Mouse (Mus musculus) brain, embryonic 14.5 days (tissue): Measurements from ENCODE around the gene Sept3.

Source experiments
- CTCF ChIP-seq: fragments of 200-500 bp; IDR thresholded peaks from 2 replicates; pipeline ENCODE4 v1.5.1; 2012; ENCODE audit warnings: inconsistent platforms, mild to moderate bottlenecking, moderate library complexity, borderline replicate concordance; ENCODE audit not compliant: insufficient read depth, insufficient read length; ENCODE audit errors: extremely low read depth
- POLR2A ChIP-seq: fragments of 200-500 bp; IDR thresholded peaks from 2 replicates; pipeline ENCODE4 v1.6.1; 2012; ENCODE audit warnings: mild to moderate bottlenecking, inconsistent platforms, borderline replicate concordance; ENCODE audit not compliant: poor library complexity, insufficient read depth, insufficient read length, severe bottlenecking; ENCODE audit errors: extremely low read depth

DNA sequence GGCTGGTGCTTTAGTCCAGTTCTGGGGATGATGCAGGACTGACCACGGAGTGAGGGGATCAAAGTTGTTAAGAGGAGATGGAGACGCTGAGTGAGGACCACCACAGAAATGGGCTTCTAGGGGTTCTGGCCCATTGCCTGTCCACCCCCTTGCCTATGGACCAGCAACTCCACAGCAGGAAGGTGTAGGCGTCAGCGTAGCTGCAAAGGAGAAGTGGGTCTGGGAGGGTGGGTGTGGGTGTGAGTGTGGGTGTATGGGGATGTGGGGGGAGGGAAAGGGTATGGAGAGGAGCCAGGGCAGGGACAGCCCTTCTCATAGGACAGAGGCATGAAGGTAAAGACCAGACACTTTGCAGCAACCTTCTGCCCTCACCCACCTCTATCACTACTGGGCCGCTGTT, 48.9 kb upstream of the Sept3 start:
- TF ChIP-seq POLR2A (no peak), CTCF (no peak)
